Mouse (Mus musculus): ENCODE data around the gene Cabp5. TPM values are rescaled to one million over a fixed set of nuclear protein-coding genes. Genes with fewer than 3 reads are reported as not detected.
"Not testable (repeated sequence)": the region's sequence is repeated elsewhere in the genome, so short reads cannot be mapped to it uniquely, and the experiment has no call there.

Gene Cabp5
- not detected for total RNA-seq (2021)
- long read RNA-seq, experiment 1, result 0 reads
- long read RNA-seq, experiment 2, result 0 reads

- no peak for DNase-seq
- intact Hi-C loops (cut with DNase I), result no loop called here
Measured at GRCm38 (mm10) chr7:13397832-13398231, at the start of gene Cabp5. Cabp5 (plus strand) TSS chr7:13398132.

- no peak for DNase-seq
- intact Hi-C loops (cut with DNase I), result no loop called here
Measured at GRCm38 (mm10) chr7:13355943-13356342, 42.0 kb upstream of the Cabp5 start.

- DNase-seq, result no peak
- intact Hi-C loops (cut with DNase I), result no loop called here
Measured at GRCm38 (mm10) chr7:13380588-13380987, 17.3 kb upstream of the Cabp5 start.

GRCm38 (mm10) chr7:13450541-13450940 lies 52.6 kb downstream of the Cabp5 start, which contains the start of gene Bsph1:
Bsph1 (plus strand) TSS chr7:13450841.
- DNase-seq; intact Hi-C loops (cut with DNase I): not testable (repeated sequence)

Other genes starting within 250 kb of the Cabp5 start
- under 1 TPM; 0.07 TPM for gene Vmn1r88, start 238.6 kb upstream of the Cabp5 start, total RNA-seq (2021)
- gene Vmn1r89, start 185.1 kb upstream of the Cabp5 start, total RNA-seq (2021), result not detected
- gene Lig1, start 120.8 kb upstream of the Cabp5 start, total RNA-seq (2021), result 1 to 10 TPM; 4.9 to 7.0 TPM
- 1 to 10 TPM; 5.9 to 6.4 TPM for gene Zswim9, start 119.4 kb upstream of the Cabp5 start, total RNA-seq (2021)
- gene Pla2g4c, start 73.5 kb upstream of the Cabp5 start, total RNA-seq (2021), result under 1 TPM in 1 of 2 experiments, not detected in 1; 0.10 TPM
- not detected for gene Bsph1, start 52.7 kb downstream of the Cabp5 start, total RNA-seq (2021)
- not detected for gene Bsph2, start 172.9 kb downstream of the Cabp5 start, total RNA-seq (2021)
- gene Sult2a5, start 225.8 kb downstream of the Cabp5 start, total RNA-seq (2021), result not detected

All from heart, postnatal 14 days (tissue).